Mouse (Mus musculus): ENCODE results near the gene Iqcf1. TPM values are rescaled to one million over a fixed set of nuclear protein-coding genes. Genes with fewer than 3 reads are reported as not detected.

Iqcf1 gene
- polyA plus RNA-seq, 1 experiment from 2014 or later = not detected

Other genes with a start within 250 kb of the Iqcf1 start
- gene Poc1a, start 218.9 kb upstream of the Iqcf1 start, polyA plus RNA-seq (2015; fragmentation: Nextera tagmentation; extraction: Ambion mirVana) = 8.9 and 9.2 TPM in 2 replicates
- gene Dusp7, start 131.3 kb upstream of the Iqcf1 start, polyA plus RNA-seq (2015; fragmentation: Nextera tagmentation; extraction: Ambion mirVana) = 9.9 and 10.3 TPM in 2 replicates
- gene Rpl29, start 70.5 kb upstream of the Iqcf1 start, polyA plus RNA-seq (2015; fragmentation: Nextera tagmentation; extraction: Ambion mirVana) = 704 TPM in 2 replicates
- gene Acy1, start 61.6 kb upstream of the Iqcf1 start, polyA plus RNA-seq (2015; fragmentation: Nextera tagmentation; extraction: Ambion mirVana) = 25.1 and 28.6 TPM in 2 replicates
- gene Abhd14b, start 52.5 kb upstream of the Iqcf1 start, polyA plus RNA-seq (2015; fragmentation: Nextera tagmentation; extraction: Ambion mirVana) = 6.9 and 7.3 TPM in 2 replicates
- 51.7 and 52.7 TPM in 2 replicates for gene Abhd14a, start 52.3 kb upstream of the Iqcf1 start, polyA plus RNA-seq (2015; fragmentation: Nextera tagmentation; extraction: Ambion mirVana)
- 248 and 259 TPM in 2 replicates for gene Pcbp4, start 46.7 kb upstream of the Iqcf1 start, polyA plus RNA-seq (2015; fragmentation: Nextera tagmentation; extraction: Ambion mirVana)
- 0.60 and 0.68 TPM in 2 replicates for gene Gpr62, start 34.0 kb upstream of the Iqcf1 start, polyA plus RNA-seq (2015; fragmentation: Nextera tagmentation; extraction: Ambion mirVana)
- gene Rrp9, start 24.0 kb upstream of the Iqcf1 start, polyA plus RNA-seq (2015; fragmentation: Nextera tagmentation; extraction: Ambion mirVana) = 43.9 and 44.0 TPM in 2 replicates
- 0.74 and 0.88 TPM in 2 replicates for gene Parp3, start 23.0 kb upstream of the Iqcf1 start, polyA plus RNA-seq (2015; fragmentation: Nextera tagmentation; extraction: Ambion mirVana)
- gene Iqcf5, start 14.6 kb downstream of the Iqcf1 start, polyA plus RNA-seq (2015; fragmentation: Nextera tagmentation; extraction: Ambion mirVana) = not detected in 2 replicates
- gene Iqcf3, start 61.7 kb downstream of the Iqcf1 start, polyA plus RNA-seq (2015; fragmentation: Nextera tagmentation; extraction: Ambion mirVana) = not detected in 2 replicates
- not detected in 2 replicates for gene Iqcf4, start 71.0 kb downstream of the Iqcf1 start, polyA plus RNA-seq (2015; fragmentation: Nextera tagmentation; extraction: Ambion mirVana)
- not detected in 2 replicates for gene Iqcf6, start 126.6 kb downstream of the Iqcf1 start, polyA plus RNA-seq (2015; fragmentation: Nextera tagmentation; extraction: Ambion mirVana)
- gene Grm2, start 156.1 kb downstream of the Iqcf1 start, polyA plus RNA-seq (2015; fragmentation: Nextera tagmentation; extraction: Ambion mirVana) = 3.7 and 5.3 TPM in 2 replicates
- 49.1 and 52.7 TPM in 2 replicates for gene Tex264, start 186.0 kb downstream of the Iqcf1 start, polyA plus RNA-seq (2015; fragmentation: Nextera tagmentation; extraction: Ambion mirVana)